Mouse (Mus musculus) bone marrow macrophage, adult 2 months (primary cell): ENCODE data around the gene Rapgef1.

ENCODE experiments used
- CTCF ChIP-seq: IDR thresholded peaks from 2 replicates; pipeline ENCODE4 v1.5.1; 2012; ENCODE audit warnings: low read depth, mild to moderate bottlenecking, low read length, moderate library complexity
- POLR2A ChIP-seq: IDR thresholded peaks from 2 replicates; pipeline ENCODE4 v1.6.1; 2012; ENCODE audit warnings: mild to moderate bottlenecking, low read depth, low read length, borderline replicate concordance

DNA sequence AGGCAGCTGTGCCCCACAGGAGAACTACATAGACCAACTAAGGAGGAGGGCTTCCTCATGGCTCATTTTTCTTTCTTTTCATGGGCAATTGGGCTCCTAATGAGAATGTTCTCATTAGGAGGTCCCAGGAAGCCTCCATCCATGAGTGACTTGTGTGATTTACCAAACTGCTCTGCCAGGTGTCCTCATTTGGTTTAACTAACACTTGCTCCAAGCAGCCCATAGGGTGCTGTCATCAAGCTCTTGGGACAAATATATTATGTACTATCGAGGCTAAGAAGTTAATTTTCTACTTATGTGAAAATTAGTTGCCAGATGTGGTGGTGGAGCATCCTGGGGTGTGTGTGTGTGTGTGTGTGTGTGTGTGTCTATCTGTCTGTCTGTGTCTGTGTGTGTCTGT, 37.6 kb downstream of the Rapgef1 start:
- TF ChIP-seq CTCF: no peak
- no peak for TF ChIP-seq POLR2A
